Mouse (Mus musculus) neural tube, embryonic 15.5 days (tissue): ENCODE data around the gene Mecom. TPM values are rescaled to one million over a fixed set of nuclear protein-coding genes. Genes with fewer than 3 reads are reported as not detected.
A peak's percentile ranks its signal among the peaks of the same experiment; 100 is the strongest.

Experiments
- ATAC-seq: fragments of 200-750 bp; cut with Nextera tagmentation; 2 replicates; pipeline ENCODE4 v1.8.0; 2017; ENCODE audit warnings: mild to moderate bottlenecking, moderate TSS enrichment, moderate library complexity; ENCODE audit not compliant: low FRiP score
- H3K27ac ChIP-seq: fragments of 300-500 bp; sonication (generic); replicated peaks from 2 replicates; pipeline ENCODE4 v1.5.1; 2015; ENCODE audit warnings: mild to moderate bottlenecking, inconsistent platforms
- H3K27me3 ChIP-seq: fragments of 300-500 bp; sonication (generic); replicated peaks from 2 replicates; pipeline ENCODE4 v1.6.1; 2015; ENCODE audit warnings: inconsistent platforms
- H3K36me3 ChIP-seq: fragments of 300-500 bp; sonication (generic); 2 replicates; pipeline ENCODE4 v1.6.1; 2015; ENCODE audit warnings: inconsistent platforms
- H3K4me1 ChIP-seq: fragments of 300-500 bp; sonication (generic); 2 replicates; pipeline ENCODE4 v1.6.1; 2015; ENCODE audit warnings: inconsistent platforms
- H3K4me2 ChIP-seq: fragments of 300-500 bp; sonication (generic); 2 replicates; pipeline ENCODE4 v1.6.1; 2015; ENCODE audit warnings: inconsistent platforms, mild to moderate bottlenecking, moderate library complexity
- H3K4me3 ChIP-seq: fragments of 300-500 bp; sonication (generic); replicated peaks from 2 replicates; pipeline ENCODE4 v1.5.1; 2015; ENCODE audit warnings: mild to moderate bottlenecking, inconsistent platforms
- H3K9ac ChIP-seq: fragments of 300-500 bp; sonication (generic); replicated peaks from 2 replicates; pipeline ENCODE4 v1.6.1; 2015; ENCODE audit warnings: mild to moderate bottlenecking, inconsistent platforms
- H3K9me3 ChIP-seq: fragments of 300-500 bp; sonication (generic); replicated peaks from 2 replicates; pipeline ENCODE4 v1.6.1; 2016; ENCODE audit warnings: inconsistent platforms
- WGBS: fragments of 180-500 bp; shearing (Covaris S2); methylation state at CpG from one replicate; pipeline ENCODE4 v1.1.7; 2015; ENCODE audit warnings: mixed read lengths; 5-methylcytosine and 5-hydroxymethylcytosine counted together
- polyA plus RNA-seq: library from polyadenylated mRNA; unstranded; fragments of >200 nt; fragmentation: Nextera tagmentation; extraction: Ambion mirVana; gene quantifications from 2 replicates; pipeline ENCODE4 v1.2.1, GENCODE M21; 2015

Mecom gene
- polyA plus RNA-seq, 1 experiment from 2014 or later = 5.2 TPM

GRCm38 (mm10) chr3:30066519-30066918, 481.3 kb downstream of the Mecom start:
- Histone ChIP-seq H3K9ac (no peak overlapping the region), H3K4me1 (no peaks in the 10 kb centered on the region), H3K4me3 (no peak overlapping the region), H3K36me3 (no peaks in the 10 kb centered on the region), H3K27ac (no peak overlapping the region), H3K4me2 (no peak overlapping the region), H3K27me3 (no peaks in the 10 kb centered on the region), H3K9me3 (no peaks in the 10 kb centered on the region)
- WGBS = 66% methylated on average over 7 of the region's 7 CpGs
- no peak for ATAC-seq

GRCm38 (mm10) chr3:30060058-30060457, 487.8 kb downstream of the Mecom start:
- 92% methylated on average over 7 of the region's 7 CpGs for WGBS
- H3K27me3 ChIP-seq = no peaks in the 10 kb centered on the region; the same call in 1 of the 2 replicates
- H3K4me2 ChIP-seq = no peak overlapping the region
- H3K9ac ChIP-seq = no peak overlapping the region
- H3K4me3 ChIP-seq = no peak overlapping the region
- no peak overlapping the region for H3K27ac ChIP-seq
- H3K9me3 ChIP-seq = no peaks in the 10 kb centered on the region
- no peaks in the 10 kb centered on the region for H3K36me3 ChIP-seq
- ATAC-seq = no peak
- H3K4me1 ChIP-seq = no peaks in the 10 kb centered on the region

- ATAC-seq = no peak
- Histone ChIP-seq H3K9ac (no peak overlapping the region), H3K9me3 (no peaks in the 10 kb centered on the region), H3K4me3 (no peak overlapping the region), H3K27me3 (no peaks in the 10 kb centered on the region; the same call in 1 of the 2 replicates), H3K36me3 (no peaks in the 10 kb centered on the region), H3K27ac (no peak overlapping the region), H3K4me1 (no peaks in the 10 kb centered on the region), H3K4me2 (no peak overlapping the region)
- 88% methylated on average over 4 of the region's 4 CpGs for WGBS
Measured at GRCm38 (mm10) chr3:30059615-30060014, 488.2 kb downstream of the Mecom start.

- WGBS = 61% methylated on average over 6 of the region's 6 CpGs
- H3K9ac ChIP-seq = no peak overlapping the region
- H3K27ac ChIP-seq = no peak overlapping the region
Measured at GRCm38 (mm10) chr3:30051287-30051686, 496.5 kb downstream of the Mecom start.

GRCm38 (mm10) chr3:30050795-30051194, 497.0 kb downstream of the Mecom start:
- Histone ChIP-seq H3K27me3 (no peaks in the 10 kb centered on the region), H3K9ac (no peak overlapping the region), H3K27ac (no peak overlapping the region), H3K4me1 (no peaks in the 10 kb centered on the region), H3K9me3 (no peaks in the 10 kb centered on the region), H3K36me3 (no peaks in the 10 kb centered on the region), H3K4me3 (no peak overlapping the region), H3K4me2 (no peak overlapping the region)
- WGBS = 18% methylated on average over 5 of the region's 5 CpGs
- ATAC-seq = no peak

More at GRCm38 (mm10) chr3:30051287-30051686, 496.5 kb downstream of the Mecom start:
- no peaks in the 10 kb centered on the region for H3K27me3 ChIP-seq
- no peaks in the 10 kb centered on the region for H3K36me3 ChIP-seq
- no peaks in the 10 kb centered on the region for H3K9me3 ChIP-seq
- H3K4me1 ChIP-seq = no peaks in the 10 kb centered on the region
- no peak overlapping the region for H3K4me2 ChIP-seq
- no peak for ATAC-seq
- no peak overlapping the region for H3K4me3 ChIP-seq

- no peak overlapping the region for H3K4me2 ChIP-seq
- H3K4me1 ChIP-seq = no peaks in the 10 kb centered on the region
- H3K27me3 ChIP-seq = no peaks in the 10 kb centered on the region
- no peaks in the 10 kb centered on the region for H3K9me3 ChIP-seq
- no peak for ATAC-seq
- H3K9ac ChIP-seq = no peak overlapping the region
- H3K27ac ChIP-seq = no peak overlapping the region
- H3K36me3 ChIP-seq = no peaks in the 10 kb centered on the region
- no peak overlapping the region for H3K4me3 ChIP-seq
- 79% methylated on average over 5 of the region's 5 CpGs for WGBS
Measured at GRCm38 (mm10) chr3:30048792-30049191, 499.0 kb downstream of the Mecom start.

GRCm38 (mm10) chr3:30048157-30048556, 499.7 kb downstream of the Mecom start:
- no peak overlapping the region for H3K4me3 ChIP-seq
- H3K27ac ChIP-seq = no peak overlapping the region
- H3K36me3 ChIP-seq = no peaks in the 10 kb centered on the region
- no peak for ATAC-seq
- WGBS = 73% methylated on average over 4 of the region's 4 CpGs
- H3K9me3 ChIP-seq = no peaks in the 10 kb centered on the region
- no peak overlapping the region for H3K9ac ChIP-seq
- H3K4me2 ChIP-seq = no peak overlapping the region
- no peaks in the 10 kb centered on the region for H3K4me1 ChIP-seq
- H3K27me3 ChIP-seq = no peaks in the 10 kb centered on the region

GRCm38 (mm10) chr3:30043525-30043924, 504.3 kb downstream of the Mecom start:
- WGBS = 87% methylated on average over 3 of the region's 3 CpGs
- Histone ChIP-seq H3K4me2 (no peak overlapping the region), H3K4me1 (no peaks in the 10 kb centered on the region), H3K36me3 (no peaks in the 10 kb centered on the region), H3K4me3 (no peak overlapping the region), H3K27ac (no peak overlapping the region), H3K9ac (no peak overlapping the region), H3K27me3 (no peaks in the 10 kb centered on the region), H3K9me3 (no peaks in the 10 kb centered on the region)
- ATAC-seq = no peak

- H3K9me3 ChIP-seq = no peaks in the 10 kb centered on the region
- WGBS = 88% methylated on average over 3 of the region's 3 CpGs
Measured at GRCm38 (mm10) chr3:30038545-30038944, 509.3 kb downstream of the Mecom start.

GRCm38 (mm10) chr3:30019961-30020360, 527.8 kb downstream of the Mecom start:
- no peak for ATAC-seq
- Histone ChIP-seq H3K4me1 (0 out of 2 replicates have a peak, but pooled peaks cover 4% of the 10 kb centered on the region), H3K4me2 (no peak overlapping the region), H3K4me3 (no peak overlapping the region), H3K9me3 (no peaks in the 10 kb centered on the region), H3K36me3 (no peaks in the 10 kb centered on the region), H3K9ac (no peak overlapping the region), H3K27me3 (peaks cover 22% of the 10 kb centered on the region), H3K27ac (no peak overlapping the region)
- WGBS = 95% methylated on average over 13 of the region's 13 CpGs

More at GRCm38 (mm10) chr3:30038545-30038944, 509.3 kb downstream of the Mecom start:
- Histone ChIP-seq H3K4me1 (no peaks in the 10 kb centered on the region), H3K27ac (no peak overlapping the region), H3K4me3 (no peak overlapping the region), H3K36me3 (no peaks in the 10 kb centered on the region), H3K9ac (no peak overlapping the region), H3K27me3 (no peaks in the 10 kb centered on the region), H3K4me2 (no peak overlapping the region)
- ATAC-seq = no peak

GRCm38 (mm10) chr3:30019411-30019810, 528.4 kb downstream of the Mecom start:
- Histone ChIP-seq H3K36me3 (no peaks in the 10 kb centered on the region), H3K4me3 (no peak overlapping the region), H3K9me3 (no peaks in the 10 kb centered on the region), H3K4me2 (no peak overlapping the region), H3K9ac (no peak overlapping the region), H3K27me3 (peaks cover 22% of the 10 kb centered on the region), H3K27ac (no peak overlapping the region), H3K4me1 (0 out of 2 replicates have a peak, but pooled peaks cover 4% of the 10 kb centered on the region)
- 88% methylated on average over 8 of the region's 8 CpGs for WGBS
- no peak for ATAC-seq

GRCm38 (mm10) chr3:30018202-30018601, 529.6 kb downstream of the Mecom start:
- Histone ChIP-seq H3K27ac (no peak overlapping the region), H3K9me3 (no peaks in the 10 kb centered on the region), H3K27me3 (peaks cover 22% of the 10 kb centered on the region), H3K4me1 (0 out of 2 replicates have a peak, but pooled peaks cover 4% of the 10 kb centered on the region), H3K36me3 (no peaks in the 10 kb centered on the region), H3K4me2 (0 out of 2 replicates have a peak overlapping the region, but pooled peaks have one; percentile 2), H3K4me3 (no peak overlapping the region), H3K9ac (no peak overlapping the region)
- no peak for ATAC-seq
- 15% methylated on average over 12 of the region's 12 CpGs for WGBS
